Mouse (Mus musculus) brown adipose tissue, adult 24 weeks (tissue): Measurements from ENCODE around the gene Gchfr. TPM values are rescaled to one million over a fixed set of nuclear protein-coding genes. Genes with fewer than 3 reads are reported as not detected.

Experiments
- H3K27ac ChIP-seq: fragments of 200-500 bp; replicated peaks from 2 replicates; pipeline ENCODE4 v1.5.1; 2012; ENCODE audit warnings: low read depth, mild to moderate bottlenecking, low read length
- H3K4me1 ChIP-seq: fragments of 200-500 bp; 2 replicates; pipeline ENCODE4 v1.6.1; 2012; ENCODE audit warnings: low read length, mixed read lengths; ENCODE audit not compliant: control insufficient read depth, insufficient read depth, insufficient read length
- H3K4me3 ChIP-seq: fragments of 200-500 bp; 2 replicates; pipeline ENCODE4 v1.5.1; 2012; ENCODE audit warnings: low read depth, mild to moderate bottlenecking, low read length, moderate library complexity; ENCODE audit not compliant: insufficient read depth
- polyA plus RNA-seq: library from polyadenylated mRNA; stranded (reverse); fragments of >200 nt; gene quantifications from 2 replicates; pipeline ENCODE4 v1.2.4, GENCODE M21; 2012; ENCODE audit not compliant: missing spikeins, insufficient read depth, insufficient read length

Gene Gchfr
- polyA plus RNA-seq, result 1.7 and 2.4 TPM in 2 replicates

DNA sequence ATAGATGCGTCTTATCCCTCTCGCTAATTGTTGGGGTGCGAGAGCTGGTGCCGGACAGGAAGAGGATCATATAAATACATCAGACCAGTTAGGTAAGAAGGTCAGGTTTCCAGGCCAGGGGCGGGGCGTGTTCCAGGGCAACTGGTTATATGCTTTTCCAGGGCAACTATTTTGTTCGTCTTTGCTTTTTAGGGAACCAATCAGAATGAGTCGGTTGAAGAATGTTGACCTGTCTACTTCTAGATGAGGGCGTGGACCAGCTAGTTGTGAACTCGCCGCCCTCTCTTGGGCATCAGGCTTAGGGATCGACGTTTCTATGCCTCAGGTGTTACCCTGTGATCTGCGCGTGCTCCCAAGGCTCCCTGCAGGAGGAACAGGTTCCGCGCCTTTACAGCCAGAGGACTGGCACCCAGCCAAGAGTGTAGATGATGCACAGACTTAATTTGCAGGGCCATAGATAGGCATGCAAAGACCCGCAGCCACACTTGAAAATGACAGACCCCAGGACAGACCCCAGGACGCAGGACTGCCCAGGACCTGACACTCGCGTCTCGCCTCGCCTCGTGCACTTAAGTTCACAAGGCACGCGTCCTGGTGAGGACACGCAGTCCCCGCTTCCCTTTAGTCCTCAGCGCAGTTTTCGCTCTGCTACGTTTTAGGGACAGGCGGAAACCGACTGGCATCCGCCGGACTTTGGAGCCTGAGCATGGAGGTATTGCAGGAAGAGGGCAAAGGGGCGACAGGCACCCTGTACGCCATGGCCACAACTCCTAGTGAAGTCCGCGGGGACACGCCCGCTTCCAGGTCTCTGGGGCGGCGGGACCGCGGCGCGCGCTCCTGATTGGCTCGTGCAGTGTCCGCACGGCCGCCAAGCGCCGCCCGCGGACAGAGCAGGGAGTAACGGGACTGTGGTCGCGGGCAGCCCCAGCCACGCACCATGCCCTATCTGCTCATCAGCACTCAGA is at the start of gene Gchfr:
Gene Gchfr (plus strand): TSS at position 873 of the 965 bp plus-strand sequence.
- Histone ChIP-seq H3K27ac (no peak within 1 kb of the TSS), H3K4me3 (peak within 1 kb of the TSS; percentile 70), H3K4me1 (peaks cover 4% of the 10 kb centered on the region)

DNA sequence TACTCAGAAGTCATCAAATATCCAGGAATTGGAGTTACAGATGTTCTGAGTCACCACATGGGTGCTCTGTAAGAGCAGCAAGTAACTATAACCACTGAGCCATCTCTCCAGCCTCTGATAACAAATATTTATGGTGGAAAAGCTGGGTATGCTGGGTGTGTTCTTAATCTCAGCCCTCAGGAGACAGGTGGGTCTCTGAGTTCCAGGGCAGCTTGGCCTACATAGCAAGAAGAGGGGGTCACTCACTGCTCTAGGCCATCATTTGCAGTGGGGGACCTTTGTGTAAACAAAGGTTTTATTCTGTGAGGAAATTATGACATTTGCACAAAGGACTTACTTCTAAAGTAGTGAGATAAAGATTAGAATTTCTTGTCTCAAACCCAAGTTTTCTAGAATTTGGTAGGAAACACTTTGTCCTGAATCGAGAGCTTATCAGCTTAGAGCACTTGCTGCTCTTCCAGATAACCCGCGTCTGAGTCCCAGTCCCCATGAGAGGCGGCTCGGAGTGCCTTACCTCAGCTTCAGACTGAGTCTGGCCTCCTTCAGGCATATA is 31.2 kb upstream of the Gchfr start:
- no peaks in the 10 kb centered on the region for H3K4me1 ChIP-seq
- no peak overlapping the region for H3K4me3 ChIP-seq
- H3K27ac ChIP-seq, result no peak overlapping the region

- Histone ChIP-seq H3K27ac (no peak overlapping the region), H3K4me3 (no peak overlapping the region), H3K4me1 (no peaks in the 10 kb centered on the region)
Measured at GRCm38 (mm10) chr2:119145199-119145598, 22.4 kb upstream of the Gchfr start.

- Histone ChIP-seq H3K4me3 (no peak overlapping the region), H3K27ac (0 out of 2 replicates have a peak overlapping the region, but pooled peaks have one; percentile 3), H3K4me1 (no peaks in the 10 kb centered on the region)
Measured at GRCm38 (mm10) chr2:119146435-119146834, 21.1 kb upstream of the Gchfr start.

DNA sequence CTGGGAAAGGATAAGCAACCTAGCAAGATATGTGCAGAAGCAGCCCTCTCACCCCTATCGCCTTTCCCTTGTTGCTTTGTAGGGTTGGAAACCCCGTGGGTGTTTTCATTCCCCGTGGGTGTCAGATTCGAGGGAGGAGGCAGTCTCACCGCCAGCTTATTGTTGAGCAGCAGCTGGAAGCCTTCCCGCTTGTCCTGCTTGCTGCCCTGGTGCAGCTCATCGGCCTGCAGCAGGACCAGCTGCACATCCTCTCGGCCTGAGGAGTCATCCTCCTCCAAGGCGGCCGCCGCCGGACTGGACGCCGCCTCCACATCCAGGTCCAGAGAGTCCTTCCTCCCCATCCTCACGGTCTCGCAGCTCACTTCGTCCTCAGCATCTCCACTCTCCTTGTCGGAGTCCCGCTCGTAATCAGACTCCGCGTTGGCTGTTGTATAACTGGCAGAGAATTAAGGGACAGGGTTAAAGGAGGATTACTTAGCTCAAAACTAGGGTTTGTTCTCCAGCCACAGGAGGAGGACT is 20.4 kb upstream of the Gchfr start:
- H3K27ac ChIP-seq, result no peak overlapping the region
- H3K4me3 ChIP-seq, result no peak overlapping the region
- H3K4me1 ChIP-seq, result peaks cover 3% of the 10 kb centered on the region; the same call in 1 of the 2 replicates

- Histone ChIP-seq H3K27ac (no peak overlapping the region), H3K4me1 (peaks cover 7% of the 10 kb centered on the region; the same call in 1 of the 2 replicates), H3K4me3 (no peak overlapping the region)
Measured at GRCm38 (mm10) chr2:119147775-119148174, 19.8 kb upstream of the Gchfr start.

DNA sequence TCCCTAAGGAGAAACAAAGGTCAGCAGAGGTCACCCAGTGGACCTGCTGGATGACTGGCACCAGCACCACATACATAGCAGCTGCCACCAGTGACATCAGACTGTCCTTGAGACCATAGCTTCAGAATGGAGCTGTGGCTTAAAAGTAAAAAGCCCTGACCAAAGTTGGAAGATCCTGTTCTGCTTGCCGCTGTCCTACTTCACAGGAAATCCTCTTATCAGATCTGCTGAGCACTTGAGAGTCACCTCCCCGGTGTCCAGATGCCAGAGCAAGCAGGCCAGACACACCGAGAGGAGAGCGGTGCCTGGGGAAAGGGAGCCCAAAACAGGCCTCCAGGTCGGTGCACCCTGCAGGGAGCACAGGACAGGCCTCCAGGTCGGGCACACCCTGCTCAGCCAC is 15.3 kb upstream of the Gchfr start:
- Histone ChIP-seq H3K27ac (peak overlapping the region; percentile 95), H3K4me1 (peaks cover 12% of the 10 kb centered on the region), H3K4me3 (no peak overlapping the region)

GRCm38 (mm10) chr2:119154683-119155082 is 12.9 kb upstream of the Gchfr start:
- Histone ChIP-seq H3K4me1 (peaks cover 12% of the 10 kb centered on the region), H3K27ac (peak overlapping the region; percentile 61)

GRCm38 (mm10) chr2:119155388-119155787 is 12.2 kb upstream of the Gchfr start:
- Histone ChIP-seq H3K4me1 (peaks cover 12% of the 10 kb centered on the region), H3K27ac (peak overlapping the region; percentile 46), H3K4me3 (peak overlapping the region; percentile 83)

More at GRCm38 (mm10) chr2:119154683-119155082, 12.9 kb upstream of the Gchfr start:
- no peak overlapping the region for H3K4me3 ChIP-seq

GRCm38 (mm10) chr2:119156081-119156680 is 11.4 kb upstream of the Gchfr start:
- H3K4me1 ChIP-seq, result peaks cover 12% of the 10 kb centered on the region
- peak overlapping the region; percentile 83 for H3K4me3 ChIP-seq
- H3K27ac ChIP-seq, result peak overlapping the region; percentile 90

DNA sequence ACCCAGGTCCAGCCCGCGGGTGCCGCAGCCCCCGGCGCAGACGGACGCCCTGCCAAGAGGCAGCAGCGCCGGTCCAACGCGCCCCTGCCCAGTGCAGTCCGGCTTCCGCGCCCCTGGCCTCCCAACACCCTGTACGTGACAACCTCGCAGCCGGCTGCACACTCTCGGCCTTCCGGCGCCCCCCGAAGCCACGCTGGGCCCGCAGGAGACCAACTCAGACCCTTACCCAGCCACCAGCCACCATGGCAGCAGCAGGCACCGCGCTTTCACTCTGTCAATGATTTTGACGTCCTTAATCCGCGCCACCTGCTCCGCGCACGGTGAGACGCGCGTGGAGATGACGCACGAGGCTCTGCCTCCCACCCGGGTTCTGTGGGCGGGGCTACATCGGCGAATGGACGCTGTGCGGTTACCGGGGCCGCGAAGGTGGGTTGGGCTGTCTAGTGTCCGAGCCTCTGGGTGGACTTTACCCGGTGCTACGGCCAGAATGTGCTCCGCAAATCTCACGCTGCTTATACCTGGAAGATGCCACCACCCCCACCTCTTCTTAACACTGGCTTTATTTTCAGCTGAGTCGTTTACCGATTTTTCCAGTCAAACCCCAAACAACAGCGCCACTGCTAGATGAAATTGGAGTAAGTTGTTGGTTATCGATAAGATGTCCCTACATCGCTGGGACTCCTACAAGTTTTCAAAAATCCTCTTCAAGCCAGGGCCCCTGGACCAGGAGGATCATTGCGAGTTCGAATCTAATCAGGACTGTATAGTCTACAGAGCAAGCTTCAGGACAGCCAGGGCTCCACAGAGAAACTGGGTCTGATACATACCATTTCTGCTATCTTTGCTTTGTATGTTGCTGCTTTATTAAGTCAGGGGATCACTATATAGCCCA is 10.6 kb upstream of the Gchfr start, which contains the start of gene Rmdn3:
Gene Rmdn3 (minus strand): TSS at position 354 of the 892 bp plus-strand sequence.
- Histone ChIP-seq H3K27ac (peak within 1 kb of the TSS; percentile 90), H3K4me3 (peak within 1 kb of the TSS; percentile 83), H3K4me1 (peaks cover 9% of the 10 kb centered on the region)

- no peak overlapping the region for H3K27ac ChIP-seq
- peaks cover 5% of the 10 kb centered on the region for H3K4me1 ChIP-seq
Measured at GRCm38 (mm10) chr2:119157836-119158235, 9.7 kb upstream of the Gchfr start.

GRCm38 (mm10) chr2:119161247-119161646 is 6.3 kb upstream of the Gchfr start:
- Histone ChIP-seq H3K4me3 (no peak overlapping the region), H3K27ac (no peak overlapping the region), H3K4me1 (no peaks in the 10 kb centered on the region)

More at GRCm38 (mm10) chr2:119157836-119158235, 9.7 kb upstream of the Gchfr start:
- no peak overlapping the region for H3K4me3 ChIP-seq

- no peak overlapping the region for H3K27ac ChIP-seq
Measured at GRCm38 (mm10) chr2:119163135-119163534, 4.4 kb upstream of the Gchfr start.

More at GRCm38 (mm10) chr2:119163135-119163534, 4.4 kb upstream of the Gchfr start:
- Histone ChIP-seq H3K4me3 (no peak overlapping the region), H3K4me1 (peaks cover 4% of the 10 kb centered on the region)
